Mouse (Mus musculus) E14TG2a.4 (cell line): ENCODE data around the gene Unc5b.

ENCODE experiments used
- H3K27me3 ChIP-seq: 2 replicates; pipeline ENCODE4 v1.6.1; 2014; ENCODE audit warnings: low read length, control low read depth; ENCODE audit not compliant: insufficient read depth
- H3K36me3 ChIP-seq: 2 replicates; pipeline ENCODE4 v1.6.1; 2014; ENCODE audit warnings: low read length, control low read depth; ENCODE audit not compliant: insufficient read depth
- H3K4me1 ChIP-seq: replicated peaks from 2 replicates; pipeline ENCODE4 v1.6.1; 2014; ENCODE audit warnings: low read depth, low read length, control low read depth
- H3K4me3 ChIP-seq: replicated peaks from 2 replicates; pipeline ENCODE4 v1.5.1; 2014; ENCODE audit warnings: mild to moderate bottlenecking, low read length
- H3K9me3 ChIP-seq: 2 replicates; pipeline ENCODE4 v1.6.1; 2014; ENCODE audit warnings: low read length, control low read depth
- CTCF ChIP-seq: conservative IDR thresholded peaks from 2 replicates; pipeline ENCODE4 v1.5.1; 2014; ENCODE audit warnings: low read length
- NANOG ChIP-seq: IDR thresholded peaks from 2 replicates; pipeline ENCODE4 v1.6.1; 2014; ENCODE audit warnings: borderline replicate concordance, low read length, mixed read lengths
- POU5F1 ChIP-seq: IDR thresholded peaks from 2 replicates; pipeline ENCODE4 v1.6.1; 2014; ENCODE audit warnings: low read length, borderline replicate concordance

Unc5b gene

DNA sequence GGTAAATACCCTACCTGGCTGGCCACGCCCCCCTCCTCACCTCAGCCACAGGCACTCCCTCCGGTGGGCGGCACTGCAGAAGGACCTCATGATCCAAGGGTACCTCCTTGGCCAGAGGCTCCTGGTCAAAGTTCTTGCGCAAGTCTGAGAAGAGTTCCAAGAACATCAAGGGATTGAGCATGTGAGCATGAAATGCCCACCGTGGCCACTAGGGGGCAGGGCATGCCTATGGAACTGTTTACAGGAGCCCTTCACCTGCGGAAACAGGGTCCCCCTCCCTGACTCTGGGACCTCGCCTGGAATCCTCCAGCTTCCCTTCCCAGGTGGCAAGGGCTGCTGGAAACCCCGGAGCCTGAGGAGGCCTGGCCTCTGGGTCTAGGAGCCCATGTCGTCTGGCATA is 51.8 kb downstream of the Unc5b start:
- Histone ChIP-seq H3K4me1 (peaks cover 77% of the 10 kb centered on the region), H3K36me3 (no peaks in the 10 kb centered on the region), H3K9me3 (no peaks in the 10 kb centered on the region), H3K4me3 (peak overlapping the region; percentile 57), H3K27me3 (peaks cover 30% of the 10 kb centered on the region)
- TF ChIP-seq NANOG (no peak), CTCF (peak; percentile 83), POU5F1 (no peak)

DNA sequence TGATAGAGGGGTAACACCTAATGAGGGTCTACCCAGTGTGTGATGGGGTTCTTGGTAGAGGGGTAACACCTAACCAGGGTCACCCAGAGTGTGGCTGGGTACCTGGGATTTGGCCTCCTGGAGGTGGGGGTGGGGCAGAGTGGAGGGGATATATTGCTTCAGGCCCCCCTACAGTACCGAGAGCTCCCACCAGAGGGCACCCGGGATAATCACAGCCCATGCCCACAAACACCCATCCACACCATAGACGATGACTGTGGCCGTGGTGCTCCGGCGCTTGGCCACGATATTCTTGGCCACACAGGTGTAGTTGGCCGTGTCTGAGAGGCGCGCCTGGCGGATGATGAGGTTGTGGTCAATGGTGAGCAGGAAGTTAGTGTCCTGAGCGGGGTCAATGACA is 52.8 kb downstream of the Unc5b start:
- Histone ChIP-seq H3K27me3 (peaks cover 39% of the 10 kb centered on the region), H3K36me3 (peaks cover 3% of the 10 kb centered on the region), H3K4me1 (peaks cover 78% of the 10 kb centered on the region), H3K9me3 (no peaks in the 10 kb centered on the region), H3K4me3 (peak overlapping the region; percentile 57; the same call in 1 of the 2 replicates)
- no peak for TF ChIP-seq POU5F1
- TF ChIP-seq NANOG, result no peak
- peak; percentile 93 for TF ChIP-seq CTCF

DNA sequence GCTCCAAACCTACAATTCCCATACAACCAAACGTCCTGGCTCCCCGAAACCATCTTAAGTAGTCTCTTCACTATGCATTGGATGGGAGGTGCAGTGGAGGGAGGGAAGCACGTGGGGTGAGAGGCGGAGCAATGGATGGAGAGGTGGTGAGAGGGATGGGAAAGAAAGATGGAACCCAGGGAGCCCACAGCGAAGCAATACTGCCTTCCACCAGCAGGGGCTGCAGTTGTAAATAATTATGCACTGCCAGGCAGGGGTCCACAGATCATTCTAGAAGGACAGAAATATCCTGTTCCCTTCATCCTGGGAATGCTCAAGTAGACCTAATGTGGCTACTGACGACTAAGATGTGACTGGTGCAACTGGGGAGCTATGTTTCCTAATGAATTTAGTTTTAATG is 55.9 kb downstream of the Unc5b start:
- H3K9me3 ChIP-seq, result no peaks in the 10 kb centered on the region
- peak overlapping the region; percentile 72; the same call in 1 of the 2 replicates for H3K4me3 ChIP-seq
- peaks cover 27% of the 10 kb centered on the region for H3K27me3 ChIP-seq
- peaks cover 70% of the 10 kb centered on the region for H3K4me1 ChIP-seq
- H3K36me3 ChIP-seq, result peaks cover 14% of the 10 kb centered on the region
- no peak for TF ChIP-seq NANOG
- peak; percentile 94 for TF ChIP-seq CTCF

DNA sequence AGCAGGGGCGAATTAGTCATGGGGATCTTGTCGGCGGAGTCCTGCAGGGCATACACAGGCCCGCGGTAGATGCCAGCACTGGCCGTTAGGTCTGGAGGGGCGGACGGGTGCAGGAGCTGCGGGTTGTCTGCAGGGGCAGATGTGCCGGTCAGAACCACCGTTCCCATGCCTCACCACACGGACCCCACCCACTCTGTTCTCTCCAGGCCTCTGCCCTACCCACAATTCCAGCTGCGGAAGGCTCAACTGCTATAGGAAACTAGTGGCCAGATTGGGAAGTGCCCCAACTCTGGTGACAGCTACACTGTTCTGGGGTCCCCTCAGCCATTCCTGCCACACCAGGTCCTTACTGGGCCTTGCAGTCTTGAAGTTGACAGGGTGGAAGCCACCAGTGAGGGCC is 56.8 kb downstream of the Unc5b start:
- Histone ChIP-seq H3K36me3 (peaks cover 14% of the 10 kb centered on the region), H3K4me3 (peak overlapping the region; percentile 72), H3K4me1 (peaks cover 63% of the 10 kb centered on the region), H3K27me3 (peaks cover 20% of the 10 kb centered on the region), H3K9me3 (no peaks in the 10 kb centered on the region)
- no peak for TF ChIP-seq POU5F1
- TF ChIP-seq NANOG, result no peak
- TF ChIP-seq CTCF, result peak; percentile 33

DNA sequence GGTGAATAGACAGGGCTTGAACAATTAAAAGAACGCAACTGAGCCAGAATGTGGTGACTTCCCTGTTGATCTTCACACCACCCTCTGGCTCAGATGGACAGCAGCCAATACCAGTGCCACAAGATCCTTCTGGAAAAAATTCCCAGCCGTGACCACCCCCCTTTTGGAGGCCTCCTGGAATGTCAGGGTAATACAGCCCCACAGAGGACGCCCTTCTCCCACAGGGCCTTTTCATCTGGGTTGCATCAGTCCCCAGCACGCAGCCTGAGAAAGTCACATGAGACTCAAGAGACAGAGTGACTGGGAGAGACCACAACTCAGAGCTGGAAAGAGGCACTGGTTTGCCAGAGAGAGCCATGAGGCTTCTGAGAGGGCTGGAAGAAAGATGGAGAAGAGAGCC is 60.5 kb downstream of the Unc5b start:
- Histone ChIP-seq H3K9me3 (no peaks in the 10 kb centered on the region), H3K4me1 (peaks cover 73% of the 10 kb centered on the region), H3K36me3 (peaks cover 23% of the 10 kb centered on the region), H3K4me3 (no peak overlapping the region), H3K27me3 (peaks cover 13% of the 10 kb centered on the region)
- TF ChIP-seq CTCF (no peak), POU5F1 (no peak), NANOG (no peak)

DNA sequence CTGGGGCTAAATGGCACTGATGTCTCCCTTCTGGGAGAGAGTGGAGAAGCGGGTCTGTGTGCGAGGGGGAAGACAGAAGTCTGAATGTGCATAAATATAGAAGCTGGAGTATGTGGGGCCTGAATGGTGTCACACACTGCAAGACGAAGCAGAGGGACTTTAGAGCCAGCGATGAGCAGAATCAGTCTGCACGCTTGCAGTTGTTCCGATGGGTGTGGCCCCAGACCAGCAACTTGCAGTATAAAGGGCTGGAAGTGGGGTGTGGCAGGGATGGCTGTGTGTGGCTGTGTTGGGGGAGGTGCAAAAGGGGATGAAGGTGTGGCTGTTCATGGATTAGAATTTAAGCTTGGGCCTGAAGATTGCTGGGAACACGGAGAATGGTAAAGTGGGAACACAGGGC is 62.8 kb downstream of the Unc5b start:
- H3K4me3 ChIP-seq, result peak overlapping the region; percentile 48
- peaks cover 32% of the 10 kb centered on the region for H3K36me3 ChIP-seq
- H3K4me1 ChIP-seq, result peaks cover 57% of the 10 kb centered on the region
- H3K27me3 ChIP-seq, result peaks cover 2% of the 10 kb centered on the region; the same call in 1 of the 2 replicates
- H3K9me3 ChIP-seq, result no peaks in the 10 kb centered on the region
- TF ChIP-seq NANOG (no peak), POU5F1 (no peak), CTCF (no peak)

DNA sequence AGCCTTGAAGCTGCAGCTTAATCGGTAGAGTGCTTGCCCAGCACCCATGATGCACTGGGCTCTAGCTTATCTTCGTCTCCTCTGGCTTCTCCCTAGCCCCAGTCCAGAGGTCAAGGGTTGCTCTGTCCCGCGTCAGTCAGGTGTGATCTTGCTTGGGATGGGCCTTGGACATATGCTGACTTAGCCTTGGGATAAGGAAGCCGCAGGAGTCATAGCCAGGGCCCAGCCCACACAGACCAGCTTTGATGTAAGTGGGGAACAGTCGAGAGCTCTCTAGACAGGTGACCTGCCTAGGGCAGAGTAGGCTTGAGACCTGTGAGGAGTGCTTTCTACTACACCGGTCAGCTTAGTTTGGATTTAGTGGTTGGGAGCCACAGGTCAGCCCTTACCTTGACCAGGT is 64.0 kb downstream of the Unc5b start:
- no peaks in the 10 kb centered on the region for H3K9me3 ChIP-seq
- no peak overlapping the region for H3K4me3 ChIP-seq
- TF ChIP-seq POU5F1, result no peak
- TF ChIP-seq NANOG, result no peak
- peaks cover 51% of the 10 kb centered on the region for H3K4me1 ChIP-seq
- peaks cover 27% of the 10 kb centered on the region for H3K36me3 ChIP-seq
- no peaks in the 10 kb centered on the region for H3K27me3 ChIP-seq

DNA sequence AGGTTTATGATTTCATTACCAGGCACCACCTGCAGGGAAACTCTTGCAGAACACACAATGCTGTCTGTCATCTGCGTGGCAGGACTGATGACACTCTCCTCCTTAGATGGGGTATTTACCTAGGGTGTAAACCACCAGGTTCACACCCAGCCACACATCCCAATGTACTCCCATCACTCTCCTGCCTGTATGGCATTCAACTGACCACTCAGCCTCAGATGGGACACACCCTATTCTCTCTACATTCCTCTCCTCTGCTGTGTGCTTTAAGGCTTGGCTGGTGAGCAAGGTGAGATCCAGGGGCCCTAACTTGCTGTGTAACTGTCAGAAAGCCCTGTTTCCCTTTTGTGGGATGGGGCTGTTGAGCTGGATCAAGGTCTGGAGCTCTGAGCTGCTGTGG is 69.3 kb downstream of the Unc5b start:
- peaks cover 32% of the 10 kb centered on the region for H3K4me1 ChIP-seq
- H3K36me3 ChIP-seq, result peaks cover 18% of the 10 kb centered on the region
- no peaks in the 10 kb centered on the region for H3K27me3 ChIP-seq
- H3K9me3 ChIP-seq, result peaks cover 4% of the 10 kb centered on the region; the same call in 1 of the 2 replicates
- no peak for TF ChIP-seq POU5F1
- no peak for TF ChIP-seq NANOG
- no peak for TF ChIP-seq CTCF
- no peak overlapping the region for H3K4me3 ChIP-seq

DNA sequence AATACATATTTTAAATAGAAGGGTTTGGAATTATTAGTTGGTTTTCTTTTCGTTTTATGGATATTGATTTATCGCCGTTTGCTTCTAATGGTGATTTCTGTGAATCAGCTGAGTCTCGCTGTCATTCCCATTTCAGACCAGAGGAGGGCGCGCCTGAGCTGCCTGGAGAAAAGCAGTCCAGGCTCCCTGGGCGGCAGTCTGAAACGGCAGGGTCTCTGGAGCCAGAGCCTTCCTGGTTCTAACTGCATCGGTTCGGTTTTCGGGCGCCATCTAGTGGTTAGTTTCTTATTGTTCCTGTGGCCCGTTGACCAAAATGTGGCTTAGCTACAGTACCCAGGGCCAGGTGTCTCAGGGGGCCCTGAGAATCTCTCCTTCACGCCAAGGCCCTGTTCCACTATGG is 71.0 kb downstream of the Unc5b start:
- Histone ChIP-seq H3K9me3 (peaks cover 15% of the 10 kb centered on the region), H3K4me1 (peaks cover 25% of the 10 kb centered on the region), H3K36me3 (peaks cover 7% of the 10 kb centered on the region), H3K27me3 (no peaks in the 10 kb centered on the region), H3K4me3 (no peak overlapping the region)
- no peak for TF ChIP-seq NANOG
- TF ChIP-seq POU5F1, result no peak
- peak; percentile 91 for TF ChIP-seq CTCF

DNA sequence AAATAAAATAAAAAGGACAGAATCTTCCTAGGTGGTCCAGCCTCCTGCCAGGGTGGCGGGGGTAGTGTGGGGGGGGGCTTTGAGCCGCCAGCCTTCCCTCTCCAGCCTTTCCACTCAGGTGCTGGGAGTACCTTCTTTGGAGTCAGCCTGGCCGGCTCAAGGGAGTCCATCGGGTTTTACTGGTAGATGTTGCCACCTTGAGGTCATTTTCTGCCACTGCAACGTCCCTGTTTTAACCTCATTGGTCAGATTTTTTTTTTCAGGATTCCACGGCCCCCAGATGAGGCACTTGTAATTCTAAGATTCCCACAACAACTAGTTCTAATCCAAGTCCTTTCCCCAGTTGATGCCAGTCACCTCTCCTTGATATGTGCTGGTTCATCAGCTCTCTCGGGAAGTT is 74.4 kb downstream of the Unc5b start:
- Histone ChIP-seq H3K9me3 (peaks cover 24% of the 10 kb centered on the region), H3K36me3 (no peaks in the 10 kb centered on the region), H3K4me1 (peaks cover 35% of the 10 kb centered on the region), H3K27me3 (no peaks in the 10 kb centered on the region), H3K4me3 (no peak overlapping the region)
- TF ChIP-seq POU5F1 (no peak), CTCF (peak; percentile 96)
